Mouse (Mus musculus) CH12.LX (cell line): ENCODE measurements around the gene Zfp58.

Experiments
- CTCF ChIP-seq, 2 experiments: IDR thresholded peaks in 1 of 2; conservative IDR thresholded peaks in 1 of 2; 2 replicates each; pipeline ENCODE4 v1.5.1; 2011 to 2012; ENCODE audit warnings: low read depth in 2 of 2, low read length in 2 of 2, improper control_type of control experiment in 1 of 2, inconsistent platforms in 1 of 2, mild to moderate bottlenecking in 1 of 2, moderate library complexity in 1 of 2
- GABPA ChIP-seq: IDR thresholded peaks from 2 replicates; pipeline ENCODE4 v1.6.1; 2012; ENCODE audit warnings: low read depth, low read length, improper control_type of control experiment, inconsistent platforms; ENCODE audit not compliant: insufficient replicate concordance
- HCFC1 ChIP-seq: IDR thresholded peaks from 2 replicates; pipeline ENCODE4 v1.6.1; 2012; ENCODE audit warnings: low read depth, mild to moderate bottlenecking, inconsistent platforms, low read length, improper control_type of control experiment
- IRF4 ChIP-seq: IDR thresholded peaks from 2 replicates; pipeline ENCODE4 v1.6.1; 2014; ENCODE audit warnings: low read depth, mild to moderate bottlenecking, inconsistent platforms, low read length, improper control_type of control experiment
- MAFK ChIP-seq: IDR thresholded peaks from 2 replicates; pipeline ENCODE4 v1.6.1; 2011; ENCODE audit warnings: low read length, improper control_type of control experiment; ENCODE audit not compliant: insufficient replicate concordance
- MEF2A ChIP-seq: IDR thresholded peaks from 2 replicates; pipeline ENCODE4 v1.6.1; 2014; ENCODE audit warnings: low read depth, mild to moderate bottlenecking, inconsistent platforms, low read length, improper control_type of control experiment, borderline replicate concordance
- MYC ChIP-seq: IDR thresholded peaks from 2 replicates; pipeline ENCODE4 v1.6.1; 2011; ENCODE audit warnings: low read depth, mild to moderate bottlenecking, improper control_type of control experiment, low read length
- NRF1 ChIP-seq: IDR thresholded peaks from 2 replicates; pipeline ENCODE4 v1.6.1; 2014; ENCODE audit warnings: low read depth, mild to moderate bottlenecking, inconsistent platforms, low read length, improper control_type of control experiment, moderate library complexity
- POLR2A ChIP-seq: IDR thresholded peaks from 2 replicates; pipeline ENCODE4 v1.6.1; 2011; ENCODE audit warnings: low read depth, mild to moderate bottlenecking, improper control_type of control experiment, low read length
- RAD21 ChIP-seq: IDR thresholded peaks from 2 replicates; pipeline ENCODE4 v1.6.1; 2011; ENCODE audit warnings: low read depth, mild to moderate bottlenecking, low read length, improper control_type of control experiment, moderate library complexity
- ZNF384 ChIP-seq: IDR thresholded peaks from 2 replicates; pipeline ENCODE4 v1.6.1; 2012; ENCODE audit warnings: low read depth, low read length, improper control_type of control experiment, inconsistent platforms

GRCm38 (mm10) chr13:67484424-67484811 lies 15.9 kb downstream of the Zfp58 start:
- TF ChIP-seq CTCF (conservative IDR thresholded peaks at IDR 0.05 in 1 of 2, IDR thresholded peaks at IDR 0.05 in 1 of 2; ENCODE audit: low read depth in 2 of 2, low read length in 2 of 2) (no peak), MYC (no peak), MEF2A (no peak), POLR2A (no peak), ZNF384 (no peak), HCFC1 (no peak), IRF4 (no peak), MAFK (no peak), NRF1 (no peak), GABPA (no peak), RAD21 (no peak)
